Mouse (Mus musculus) lung, embryonic 15.5 days (tissue): ENCODE results near the gene Fam241a. TPM values are rescaled to one million over a fixed set of nuclear protein-coding genes. Genes with fewer than 3 reads are reported as not detected.

ENCODE experiments used
- ATAC-seq: fragments of 200-750 bp; cut with Nextera tagmentation; 2 replicates; pipeline ENCODE4 v1.8.0; 2017; ENCODE audit warnings: moderate number of reproducible peaks, borderline replicate concordance; ENCODE audit not compliant: low FRiP score, low TSS enrichment; ENCODE audit errors: extremely low read depth
- H3K27ac ChIP-seq: fragments of 300-500 bp; sonication (generic); 2 replicates; pipeline ENCODE4 v1.5.1; 2015; ENCODE audit warnings: moderate library complexity, mild to moderate bottlenecking, inconsistent platforms
- H3K27me3 ChIP-seq: fragments of 300-500 bp; sonication (generic); 2 replicates; pipeline ENCODE4 v1.6.1; 2015; ENCODE audit warnings: inconsistent platforms
- H3K36me3 ChIP-seq: fragments of 300-500 bp; sonication (generic); 2 replicates; pipeline ENCODE4 v1.6.1; 2015; ENCODE audit warnings: inconsistent platforms
- H3K4me1 ChIP-seq: fragments of 300-500 bp; sonication (generic); 2 replicates; pipeline ENCODE4 v1.6.1; 2015; ENCODE audit warnings: inconsistent platforms
- H3K4me2 ChIP-seq: fragments of 300-500 bp; sonication (generic); 2 replicates; pipeline ENCODE4 v1.6.1; 2015; ENCODE audit warnings: inconsistent platforms, mild to moderate bottlenecking, moderate library complexity
- H3K4me3 ChIP-seq: fragments of 300-500 bp; sonication (generic); 2 replicates; pipeline ENCODE4 v1.5.1; 2015; ENCODE audit warnings: mild to moderate bottlenecking, inconsistent platforms
- H3K9ac ChIP-seq: fragments of 300-500 bp; sonication (generic); 2 replicates; pipeline ENCODE4 v1.6.1; 2015; ENCODE audit warnings: inconsistent platforms
- H3K9me3 ChIP-seq: fragments of 300-500 bp; sonication (generic); 2 replicates; pipeline ENCODE4 v1.6.1; 2016; ENCODE audit warnings: inconsistent platforms
- WGBS: fragments of 180-500 bp; shearing (Covaris S2); methylation state at CpG from one replicate; pipeline ENCODE4 v1.1.7; 2015; 5-methylcytosine and 5-hydroxymethylcytosine counted together
- polyA plus RNA-seq: library from polyadenylated mRNA; unstranded; fragments of >200 nt; fragmentation: Nextera tagmentation; extraction: Ambion mirVana; gene quantifications from 2 replicates; pipeline ENCODE4 v1.2.1, GENCODE M21; 2015

The Fam241a gene
- polyA plus RNA-seq, 1 experiment from 2014 or later = 10.4 TPM

GRCm38 (mm10) chr3:127849922-127850321 lies 46.2 kb downstream of the Fam241a start:
- Histone ChIP-seq H3K27me3 (no peaks in the 10 kb centered on the region), H3K27ac (no peak overlapping the region), H3K4me1 (peaks cover 4% of the 10 kb centered on the region; the same call in 1 of the 2 replicates), H3K36me3 (no peaks in the 10 kb centered on the region), H3K4me3 (no peak overlapping the region), H3K9me3 (no peaks in the 10 kb centered on the region), H3K9ac (no peak overlapping the region), H3K4me2 (no peak overlapping the region)
- WGBS = 74% methylated on average over 5 of the region's 5 CpGs
- ATAC-seq = no peak

DNA sequence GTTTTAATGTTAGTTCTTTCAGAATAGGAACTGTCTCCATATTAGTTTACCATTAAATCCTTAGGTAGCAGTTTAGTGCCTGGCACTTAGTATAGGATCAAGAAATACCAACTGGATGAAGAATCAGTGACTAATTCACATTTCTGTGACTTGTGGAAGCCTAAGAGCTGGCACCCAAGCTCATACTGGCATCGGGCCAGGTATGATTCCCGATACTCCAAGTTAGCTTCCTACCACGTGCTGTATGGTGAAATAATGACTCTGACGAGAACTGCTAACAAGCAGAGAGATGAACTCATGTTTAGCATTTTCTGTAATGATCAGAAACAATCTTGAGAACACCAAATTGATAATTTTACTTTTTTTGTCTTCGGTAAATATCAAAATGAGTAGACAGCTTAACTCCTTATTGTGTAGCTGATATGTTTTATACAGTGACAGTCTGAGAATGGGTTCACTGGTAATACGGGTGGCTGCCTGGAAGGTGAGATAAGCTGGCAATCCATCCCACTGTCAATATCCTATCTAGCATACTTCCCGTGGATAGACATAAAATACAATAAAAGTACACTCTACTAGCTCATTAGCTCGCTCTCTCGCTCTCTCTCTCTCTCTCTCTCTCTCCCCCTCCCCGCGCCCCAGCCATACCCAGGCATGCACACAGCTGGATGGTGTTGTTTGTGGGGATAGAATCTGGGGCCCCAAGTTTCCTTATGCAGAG lies 47.9 kb downstream of the Fam241a start:
- 61% methylated on average over 11 of the region's 11 CpGs for WGBS

GRCm38 (mm10) chr3:127843941-127844327 lies 52.2 kb downstream of the Fam241a start:
- H3K4me1 ChIP-seq = peaks cover 7% of the 10 kb centered on the region
- ATAC-seq = no peak
- 18% methylated on average over 5 of the region's 5 CpGs for WGBS

More for the DNA sequence above, 47.9 kb downstream of the Fam241a start:
- H3K27ac ChIP-seq = no peak overlapping the region
- H3K9ac ChIP-seq = no peak overlapping the region
- peaks cover 5% of the 10 kb centered on the region for H3K4me1 ChIP-seq
- H3K4me3 ChIP-seq = no peak overlapping the region
- no peak overlapping the region for H3K4me2 ChIP-seq
- no peaks in the 10 kb centered on the region for H3K27me3 ChIP-seq
- no peak for ATAC-seq
- no peaks in the 10 kb centered on the region for H3K36me3 ChIP-seq
- H3K9me3 ChIP-seq = no peaks in the 10 kb centered on the region

GRCm38 (mm10) chr3:127843324-127843940 lies 52.7 kb downstream of the Fam241a start:
- no peak overlapping the region for H3K9ac ChIP-seq
- H3K4me1 ChIP-seq = peaks cover 7% of the 10 kb centered on the region
- H3K9me3 ChIP-seq = no peaks in the 10 kb centered on the region
- 46% methylated on average over 2 of the region's 2 CpGs for WGBS
- H3K4me3 ChIP-seq = no peak overlapping the region
- no peaks in the 10 kb centered on the region for H3K36me3 ChIP-seq
- peak; percentile 31; the same call in 1 of the 2 replicates for ATAC-seq
- H3K27ac ChIP-seq = no peak overlapping the region
- H3K4me2 ChIP-seq = no peak overlapping the region
- H3K27me3 ChIP-seq = no peaks in the 10 kb centered on the region

More at GRCm38 (mm10) chr3:127843941-127844327, 52.2 kb downstream of the Fam241a start:
- Histone ChIP-seq H3K4me3 (no peak overlapping the region), H3K27ac (no peak overlapping the region), H3K27me3 (no peaks in the 10 kb centered on the region), H3K9ac (no peak overlapping the region), H3K4me2 (no peak overlapping the region), H3K36me3 (no peaks in the 10 kb centered on the region), H3K9me3 (no peaks in the 10 kb centered on the region)

GRCm38 (mm10) chr3:127841926-127842325 lies 54.2 kb downstream of the Fam241a start:
- H3K4me2 ChIP-seq = no peak overlapping the region
- H3K9ac ChIP-seq = no peak overlapping the region
- ATAC-seq = no peak
- WGBS = 88% methylated on average over 8 of the region's 8 CpGs
- H3K27me3 ChIP-seq = no peaks in the 10 kb centered on the region
- H3K9me3 ChIP-seq = no peaks in the 10 kb centered on the region
- H3K36me3 ChIP-seq = no peaks in the 10 kb centered on the region
- H3K4me1 ChIP-seq = peaks cover 7% of the 10 kb centered on the region
- no peak overlapping the region for H3K27ac ChIP-seq
- no peak overlapping the region for H3K4me3 ChIP-seq

DNA sequence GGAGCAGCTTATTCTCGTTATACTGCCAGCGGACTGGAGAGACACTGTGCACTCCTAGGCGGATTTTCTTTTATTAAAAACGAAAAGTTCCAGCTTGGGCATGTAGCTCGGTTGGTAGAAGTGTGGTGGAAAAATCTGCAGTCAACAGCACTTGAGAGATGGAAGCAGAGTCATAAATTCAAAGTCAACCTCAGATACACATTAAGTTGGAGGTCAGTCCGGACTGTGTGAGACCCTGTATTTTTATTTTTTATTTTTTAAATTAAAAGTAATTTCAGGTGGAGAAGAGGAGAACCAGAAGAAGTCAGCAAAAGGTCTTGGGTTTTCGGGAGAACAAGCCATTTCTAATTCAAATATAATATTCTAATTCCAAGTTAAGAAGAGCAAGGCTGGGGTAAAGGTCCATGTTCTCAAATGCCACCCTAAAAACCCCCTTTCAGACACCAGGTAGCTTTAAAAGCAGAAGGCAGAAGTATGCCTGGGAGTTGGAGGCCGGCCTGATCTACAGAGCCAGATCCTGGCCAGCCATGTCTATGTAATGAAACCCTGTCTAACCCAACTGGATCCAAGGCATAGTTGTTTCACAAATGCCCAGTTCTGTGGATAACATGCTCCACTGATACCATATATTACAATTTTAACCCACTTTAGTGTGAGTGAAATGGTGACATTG lies 58.0 kb downstream of the Fam241a start:
- no peak for ATAC-seq

GRCm38 (mm10) chr3:127837154-127837865 lies 58.8 kb downstream of the Fam241a start, which contains the start of gene Ap1ar:
Gene Ap1ar, minus strand, starts transcription at chr3:127837523.
- H3K4me3 ChIP-seq = peak within 1 kb of the TSS; percentile 82
- peak within 1 kb of the TSS; percentile 78 for H3K4me2 ChIP-seq
- peak within 1 kb of the TSS; percentile 85 for H3K9ac ChIP-seq
- peak; percentile 97 for ATAC-seq
- peak within 1 kb of the TSS; percentile 90 for H3K27ac ChIP-seq
- no peaks in the 10 kb centered on the region for H3K9me3 ChIP-seq
- H3K36me3 ChIP-seq = no peaks in the 10 kb centered on the region
- under 1% methylated on average over 68 of the region's 89 CpGs for WGBS
- H3K4me1 ChIP-seq = peaks cover 17% of the 10 kb centered on the region
- no peaks in the 10 kb centered on the region for H3K27me3 ChIP-seq

More for the DNA sequence above, 58.0 kb downstream of the Fam241a start:
- WGBS = 27% methylated on average over 8 of the region's 8 CpGs
- Histone ChIP-seq H3K4me3 (peak overlapping the region; percentile 82), H3K27me3 (no peaks in the 10 kb centered on the region), H3K4me1 (peaks cover 18% of the 10 kb centered on the region), H3K9me3 (no peaks in the 10 kb centered on the region), H3K4me2 (peak overlapping the region; percentile 78), H3K36me3 (no peaks in the 10 kb centered on the region), H3K9ac (peak overlapping the region; percentile 85), H3K27ac (peak overlapping the region; percentile 90)

- Histone ChIP-seq H3K27me3 (no peaks in the 10 kb centered on the region), H3K9me3 (no peaks in the 10 kb centered on the region), H3K4me2 (peak overlapping the region; percentile 78), H3K27ac (peak overlapping the region; percentile 90), H3K9ac (peak overlapping the region; percentile 85), H3K4me3 (peak overlapping the region; percentile 82), H3K4me1 (peaks cover 17% of the 10 kb centered on the region), H3K36me3 (no peaks in the 10 kb centered on the region)
- no peak for ATAC-seq
- under 1% methylated on average over 17 of the region's 17 CpGs for WGBS
Measured at GRCm38 (mm10) chr3:127836798-127837153, 59.3 kb downstream of the Fam241a start.

GRCm38 (mm10) chr3:127835594-127835993 lies 60.5 kb downstream of the Fam241a start:
- Histone ChIP-seq H3K27ac (no peak overlapping the region), H3K4me1 (peaks cover 17% of the 10 kb centered on the region), H3K9ac (no peak overlapping the region; the same call in 1 of the 2 replicates), H3K9me3 (no peaks in the 10 kb centered on the region), H3K4me2 (0 out of 2 replicates have a peak overlapping the region, but pooled peaks have one; percentile 78), H3K36me3 (no peaks in the 10 kb centered on the region; the same call in 1 of the 2 replicates), H3K27me3 (no peaks in the 10 kb centered on the region), H3K4me3 (no peak overlapping the region)
- ATAC-seq = no peak
- WGBS = 68% methylated on average over 6 of the region's 6 CpGs

- H3K27me3 ChIP-seq = no peaks in the 10 kb centered on the region
- no peak for ATAC-seq
Measured at GRCm38 (mm10) chr3:127834040-127834439, 62.1 kb downstream of the Fam241a start.

GRCm38 (mm10) chr3:127831079-127831478 lies 65.0 kb downstream of the Fam241a start:
- Histone ChIP-seq H3K9me3 (no peaks in the 10 kb centered on the region), H3K27me3 (no peaks in the 10 kb centered on the region), H3K4me3 (no peak overlapping the region), H3K27ac (no peak overlapping the region), H3K36me3 (no peaks in the 10 kb centered on the region; the same call in 1 of the 2 replicates), H3K4me2 (no peak overlapping the region), H3K4me1 (peaks cover 24% of the 10 kb centered on the region), H3K9ac (no peak overlapping the region)
- 49% methylated on average over 6 of the region's 6 CpGs for WGBS
- no peak for ATAC-seq

More at GRCm38 (mm10) chr3:127834040-127834439, 62.1 kb downstream of the Fam241a start:
- H3K9ac ChIP-seq = no peak overlapping the region
- WGBS = 67% methylated on average over 4 of the region's 4 CpGs
- H3K9me3 ChIP-seq = no peaks in the 10 kb centered on the region
- no peak overlapping the region for H3K4me2 ChIP-seq
- H3K36me3 ChIP-seq = no peaks in the 10 kb centered on the region; the same call in 1 of the 2 replicates
- peaks cover 17% of the 10 kb centered on the region for H3K4me1 ChIP-seq
- no peak overlapping the region for H3K27ac ChIP-seq
- H3K4me3 ChIP-seq = no peak overlapping the region
